Mouse (Mus musculus): Measurements from ENCODE around the gene Gm21987. TPM values are rescaled to one million over a fixed set of nuclear protein-coding genes. Genes with fewer than 3 reads are reported as not detected.
A peak's percentile ranks its signal among the peaks of the same experiment; 100 is the strongest.

The Gm21987 gene
- total RNA-seq, 1 experiment from 2014 or later, result not detected

DNA sequence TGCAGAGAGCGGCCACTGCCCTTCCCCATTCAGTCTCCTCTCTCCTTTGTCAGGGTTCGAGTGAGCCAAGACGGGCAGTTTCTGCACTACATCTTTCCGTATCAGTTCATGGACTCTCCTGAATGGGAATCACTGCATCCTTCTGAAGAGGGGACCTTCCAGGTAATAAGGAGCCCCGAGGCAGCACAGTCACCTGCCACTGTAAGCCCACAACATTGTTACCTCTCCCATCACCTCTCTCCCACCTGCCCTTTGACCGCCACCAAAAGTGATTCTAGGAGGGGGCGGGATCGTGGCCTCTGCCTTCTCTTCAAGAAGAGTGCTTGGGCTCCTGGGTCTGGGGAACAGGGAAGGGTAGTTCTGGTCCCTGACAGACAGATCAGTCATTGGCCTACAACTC, 22.6 kb downstream of the Gm21987 start:
- no peak for ATAC-seq (replicated peaks; ENCODE audit: low read depth, poor library complexity, severe bottlenecking)

- ATAC-seq (replicated peaks; ENCODE audit: low read depth, poor library complexity, severe bottlenecking), result no peak
Measured at GRCm38 (mm10) chr16:38369992-38370484, 23.2 kb downstream of the Gm21987 start.

DNA sequence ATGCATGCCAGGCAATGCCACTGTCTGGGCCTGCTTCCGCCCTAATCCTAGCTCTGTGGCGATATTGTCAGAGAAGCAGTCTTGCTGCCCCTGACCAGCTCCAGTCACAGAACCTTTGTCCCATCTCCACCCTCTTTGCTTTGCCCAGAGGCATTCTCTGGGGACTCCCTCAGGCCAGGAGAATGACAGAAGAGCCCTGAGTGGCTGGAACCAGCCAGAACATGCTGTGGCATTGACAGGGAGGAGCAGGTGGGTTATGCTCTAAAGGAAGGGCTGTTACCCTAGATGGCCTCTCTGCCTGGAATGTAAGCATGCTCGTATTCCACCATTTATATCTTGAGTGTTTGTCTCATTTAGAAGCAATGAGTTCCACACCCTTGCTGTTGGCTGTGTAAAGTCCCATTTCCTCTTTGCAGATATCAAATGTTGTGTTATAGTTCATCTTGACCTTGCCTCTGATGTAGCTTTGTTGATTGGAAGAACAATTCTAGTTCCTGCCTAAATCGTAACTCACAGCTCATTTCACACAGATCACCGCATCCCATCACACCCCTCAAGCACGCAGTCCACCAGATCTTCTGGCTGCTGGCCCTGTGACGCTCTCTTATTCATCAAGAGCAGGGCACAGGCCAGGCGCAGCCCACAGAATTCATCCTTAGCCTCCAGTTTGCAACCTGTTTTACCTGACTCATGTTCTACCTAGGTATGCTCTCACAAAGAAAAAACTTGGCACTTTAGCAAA, 24.0 kb downstream of the Gm21987 start:
- no peak for ATAC-seq (replicated peaks; ENCODE audit: low read depth, poor library complexity, severe bottlenecking)

GRCm38 (mm10) chr16:38371705-38372296, 25.0 kb downstream of the Gm21987 start:
- ATAC-seq (replicated peaks; ENCODE audit: low read depth, poor library complexity, severe bottlenecking), result peak; percentile 64

DNA sequence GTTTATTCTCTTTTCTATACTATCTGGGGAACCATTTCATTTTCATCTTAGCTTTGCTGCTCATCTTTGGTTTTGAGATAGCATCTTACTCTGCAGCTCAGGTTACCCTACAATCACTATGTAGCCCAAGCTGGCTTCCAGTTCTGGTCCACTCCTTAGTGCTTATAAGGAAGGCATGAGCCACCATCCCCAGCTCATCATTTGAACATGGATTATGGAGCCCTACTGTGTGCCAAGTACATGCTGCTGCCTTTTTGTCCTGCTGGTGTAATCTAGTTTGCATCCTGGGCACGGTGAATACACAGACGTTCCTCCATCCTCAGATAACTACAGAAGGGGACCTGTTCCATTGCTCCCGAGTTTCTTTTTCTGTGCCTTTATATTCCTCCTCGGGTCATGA, 26.0 kb downstream of the Gm21987 start:
- no peak for ATAC-seq (replicated peaks; ENCODE audit: low read depth, poor library complexity, severe bottlenecking)

- ATAC-seq (replicated peaks; ENCODE audit: low read depth, poor library complexity, severe bottlenecking), result no peak
Measured at GRCm38 (mm10) chr16:38373439-38373838, 26.6 kb downstream of the Gm21987 start.

DNA sequence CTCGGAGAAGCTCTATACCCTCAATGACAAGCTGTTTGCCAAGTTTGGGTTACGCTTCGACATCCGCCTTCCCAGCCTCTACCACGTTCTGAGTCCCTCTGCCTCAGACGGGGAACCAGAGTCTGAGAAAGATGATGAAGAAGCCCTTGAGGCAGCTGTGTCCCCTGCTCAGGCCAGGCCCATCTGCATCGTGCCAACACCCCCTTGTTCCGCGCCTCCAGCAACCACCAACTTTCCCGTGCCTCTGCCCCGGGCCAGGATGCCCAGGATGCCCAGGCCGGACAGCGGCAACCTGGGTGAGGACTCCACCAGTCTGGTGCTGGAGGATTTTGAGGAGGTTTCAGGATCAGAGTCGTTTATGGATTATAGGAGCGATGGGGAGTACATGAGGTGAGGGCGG, 27.1 kb downstream of the Gm21987 start:
- ATAC-seq (replicated peaks; ENCODE audit: low read depth, poor library complexity, severe bottlenecking), result no peak

- ATAC-seq (replicated peaks; ENCODE audit: low read depth, poor library complexity, severe bottlenecking), result no peak; the same call in 1 of the 2 replicates
Measured at GRCm38 (mm10) chr16:38374379-38375140, 27.7 kb downstream of the Gm21987 start.

GRCm38 (mm10) chr16:38375182-38375581, 28.3 kb downstream of the Gm21987 start:
- ATAC-seq (replicated peaks; ENCODE audit: low read depth, poor library complexity, severe bottlenecking), result no peak

GRCm38 (mm10) chr16:38376163-38376840, 29.5 kb downstream of the Gm21987 start:
- ATAC-seq (replicated peaks; ENCODE audit: low read depth, poor library complexity, severe bottlenecking), result peak; percentile 43

GRCm38 (mm10) chr16:38376841-38377249, 30.0 kb downstream of the Gm21987 start:
- ATAC-seq (replicated peaks; ENCODE audit: low read depth, poor library complexity, severe bottlenecking), result peak; percentile 48

DNA sequence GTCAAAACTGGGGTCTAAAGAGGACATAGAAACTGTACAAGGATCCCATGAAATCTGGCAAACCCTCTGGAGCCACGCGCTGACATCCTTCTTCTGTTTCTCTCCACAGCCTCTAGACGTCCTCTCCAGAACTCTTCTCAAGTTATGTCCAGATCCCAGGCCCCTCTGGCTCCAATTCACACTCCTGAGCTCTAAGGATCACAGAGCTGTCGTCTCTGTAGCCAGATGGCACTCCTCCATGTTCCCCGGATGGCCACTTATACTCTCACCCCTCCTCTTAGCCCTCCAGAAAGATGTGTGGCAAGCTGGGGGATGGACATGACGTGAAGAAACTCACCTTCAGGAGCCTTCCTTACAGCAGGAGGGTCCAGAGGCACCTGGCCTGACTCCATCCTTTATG, 30.7 kb downstream of the Gm21987 start:
- no peak for ATAC-seq (replicated peaks; ENCODE audit: low read depth, poor library complexity, severe bottlenecking)

DNA sequence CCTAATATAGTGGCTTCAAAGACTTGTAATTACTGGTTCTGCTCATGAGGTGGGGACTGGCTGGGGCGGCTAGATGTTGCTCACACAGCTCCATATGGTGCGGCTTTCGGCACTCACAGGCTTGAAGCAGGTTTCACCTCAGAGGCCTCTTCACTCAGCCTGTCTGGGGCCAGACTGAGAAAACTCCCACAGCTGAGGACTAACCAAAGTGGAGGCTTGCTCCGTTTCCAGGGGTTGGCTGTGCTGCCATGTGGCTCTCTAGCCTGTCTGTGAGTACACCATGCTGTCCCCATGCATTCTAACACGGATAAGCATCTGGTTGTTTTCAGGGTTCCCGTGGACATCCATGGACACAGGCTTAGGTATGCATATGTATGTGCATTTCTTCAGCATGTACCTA, 31.8 kb downstream of the Gm21987 start:
- no peak for ATAC-seq (replicated peaks; ENCODE audit: low read depth, poor library complexity, severe bottlenecking)

DNA sequence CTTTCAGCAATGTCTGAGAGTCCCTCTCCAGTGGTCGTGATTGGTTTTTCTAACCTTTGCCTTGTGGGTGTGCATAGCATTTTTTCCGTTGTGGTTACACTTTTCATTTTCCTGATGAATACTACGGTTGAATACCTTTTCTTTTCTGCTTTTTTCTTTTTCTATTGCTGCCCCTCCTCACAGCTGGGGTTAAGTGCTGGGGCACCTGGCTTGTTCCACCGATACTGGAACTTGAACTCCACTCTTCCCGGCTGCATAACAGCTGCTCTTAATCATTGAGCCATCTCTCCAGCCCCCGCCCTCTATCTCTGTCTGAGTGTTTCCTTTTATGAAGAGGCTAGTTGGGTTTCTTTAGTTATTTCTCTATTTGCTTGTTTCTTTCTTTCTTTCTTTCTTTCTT, 32.2 kb downstream of the Gm21987 start:
- no peak for ATAC-seq (replicated peaks; ENCODE audit: low read depth, poor library complexity, severe bottlenecking)

DNA sequence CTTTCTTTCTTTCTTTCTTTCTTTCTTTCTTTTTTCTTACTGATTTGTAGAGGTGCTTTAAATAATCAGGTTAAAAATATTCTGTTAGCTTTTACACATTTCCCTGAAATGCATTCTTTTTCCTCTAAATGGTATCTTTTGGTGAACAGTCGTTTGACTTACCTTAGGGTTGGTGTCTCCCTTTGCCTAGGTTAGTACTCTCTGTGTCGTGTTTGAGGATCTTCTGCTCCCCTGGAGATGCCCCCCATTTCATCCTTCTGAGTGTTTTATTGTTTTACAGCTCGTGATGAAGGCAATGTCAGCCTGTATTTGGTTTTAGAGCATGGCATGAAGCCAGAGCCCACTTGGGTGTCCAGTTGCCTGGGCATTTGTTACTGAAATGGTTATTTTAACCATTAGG, 32.7 kb downstream of the Gm21987 start:
- ATAC-seq (replicated peaks; ENCODE audit: low read depth, poor library complexity, severe bottlenecking), result no peak

GRCm38 (mm10) chr16:38379926-38380325, 33.1 kb downstream of the Gm21987 start:
- ATAC-seq (replicated peaks; ENCODE audit: low read depth, poor library complexity, severe bottlenecking), result no peak

DNA sequence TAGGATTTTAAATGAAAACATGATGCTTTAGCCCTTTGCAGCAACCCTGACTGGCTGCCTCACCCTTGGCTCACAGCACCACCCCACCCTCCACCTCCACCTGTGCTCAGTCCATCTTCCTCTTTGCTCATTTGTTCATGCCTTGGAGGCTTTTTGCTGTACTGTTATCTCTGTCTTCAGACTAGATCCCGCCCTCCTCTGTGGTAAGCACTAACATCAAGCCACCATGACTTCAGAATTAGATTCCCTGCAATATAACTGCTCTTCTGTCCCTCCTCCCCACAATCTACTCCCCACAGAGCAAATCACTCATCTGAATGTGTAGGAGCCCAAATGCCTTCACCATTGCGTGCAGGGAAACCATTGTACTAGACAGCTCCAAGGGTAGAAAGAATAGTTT, 36.8 kb downstream of the Gm21987 start:
- ATAC-seq (replicated peaks; ENCODE audit: low read depth, poor library complexity, severe bottlenecking), result peak; percentile 81

DNA sequence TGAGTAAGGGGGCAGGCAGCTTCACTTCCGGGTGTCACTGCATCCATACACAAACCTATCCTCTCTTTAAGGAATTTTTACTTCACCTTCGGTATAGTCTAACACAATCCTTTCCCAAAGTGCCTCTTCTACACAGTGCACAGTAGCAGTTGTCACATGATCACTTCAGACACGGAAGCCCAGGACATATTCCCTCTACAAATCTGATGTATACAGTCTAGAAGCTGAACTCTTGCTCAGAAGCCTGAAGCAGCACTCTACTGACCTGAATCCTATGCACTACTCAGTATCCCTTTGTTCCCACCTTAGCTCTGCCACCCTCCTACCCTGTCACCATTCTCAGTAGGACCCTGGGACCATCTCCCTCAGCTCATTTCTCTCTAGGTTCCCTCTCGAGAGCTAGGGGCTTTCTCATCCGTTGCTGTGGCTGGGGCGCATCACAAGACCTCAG, 38.4 kb downstream of the Gm21987 start:
- no peak for ATAC-seq (replicated peaks; ENCODE audit: low read depth, poor library complexity, severe bottlenecking)

DNA sequence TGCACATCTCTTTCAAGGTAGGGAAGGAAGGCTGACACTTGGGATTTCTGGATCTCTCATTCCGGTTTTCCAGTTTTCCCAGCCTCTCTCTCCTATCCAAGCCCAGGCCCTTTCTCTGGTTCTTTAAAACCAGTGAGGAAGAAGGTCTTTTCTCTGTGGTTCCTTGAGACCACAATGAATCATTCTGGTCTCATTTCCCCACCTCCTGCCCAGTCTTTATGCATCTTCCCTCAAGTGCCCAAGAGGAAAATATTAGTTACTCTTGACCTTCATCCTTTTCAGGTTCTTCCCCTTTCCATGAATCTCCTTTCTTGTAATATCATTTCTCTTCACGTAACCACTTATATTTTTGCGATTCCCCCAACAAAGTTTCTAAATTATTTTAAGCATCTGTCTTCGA, 38.9 kb downstream of the Gm21987 start:
- ATAC-seq (replicated peaks; ENCODE audit: low read depth, poor library complexity, severe bottlenecking), result peak; percentile 52

GRCm38 (mm10) chr16:38387389-38387788, 40.5 kb downstream of the Gm21987 start:
- ATAC-seq (replicated peaks; ENCODE audit: low read depth, poor library complexity, severe bottlenecking), result no peak

Data from common myeloid progenitor, adult 5-6 weeks (primary cell).